Mouse (Mus musculus) C2C12 (cell line): Measurements from ENCODE around the gene Scap. TPM values are rescaled to one million over a fixed set of nuclear protein-coding genes. Genes with fewer than 3 reads are reported as not detected.

ENCODE experiments used
- H3K27me3 ChIP-seq: one replicate; pipeline ENCODE4 v1.6.1; 2011; ENCODE audit not compliant: control insufficient read depth, insufficient read depth, insufficient read length
- H3K36me3 ChIP-seq: one replicate; pipeline ENCODE4 v1.6.1; 2011; ENCODE audit not compliant: control insufficient read depth, insufficient read depth
- H3K4me3 ChIP-seq: one replicate; pipeline ENCODE4 v1.5.1; 2011; ENCODE audit warnings: mild to moderate bottlenecking, control low read depth; ENCODE audit not compliant: poor library complexity, insufficient read depth, severe bottlenecking
- H3K79me2 ChIP-seq: one replicate; pipeline ENCODE4 v1.6.1; 2011; ENCODE audit not compliant: control insufficient read depth, insufficient read depth
- H3K79me3 ChIP-seq: one replicate; pipeline ENCODE4 v1.6.1; 2011; ENCODE audit warnings: low read depth, control low read depth
- H3ac ChIP-seq: one replicate; pipeline ENCODE3; 2011; ENCODE audit warnings: low read depth; ENCODE audit not compliant: control insufficient read depth, insufficient read length
- CEBPB ChIP-seq: IDR thresholded peaks from one replicate; pipeline ENCODE4 v1.6.1; 2011; ENCODE audit warnings: low read depth, mild to moderate bottlenecking, control low read depth, moderate library complexity
- CTCF ChIP-seq: IDR thresholded peaks from one replicate; pipeline ENCODE4 v1.5.1; 2011; ENCODE audit not compliant: control insufficient read depth, insufficient read depth, insufficient read length
- FOSL1 ChIP-seq: IDR thresholded peaks from one replicate; pipeline ENCODE4 v1.8.0; 2011; ENCODE audit warnings: mild to moderate bottlenecking, low read length; ENCODE audit not compliant: poor library complexity, insufficient read depth, severe bottlenecking
- MAX ChIP-seq: IDR thresholded peaks from one replicate; pipeline ENCODE4 v1.6.1; 2011; ENCODE audit warnings: mild to moderate bottlenecking, control low read depth
- MYOD1 ChIP-seq: IDR thresholded peaks from one replicate; pipeline ENCODE4 v1.6.1; 2011; ENCODE audit warnings: low read depth; ENCODE audit not compliant: control insufficient read depth, insufficient read length
- MYOG ChIP-seq: IDR thresholded peaks from one replicate; pipeline ENCODE4 v1.6.1; 2011; ENCODE audit not compliant: control insufficient read depth, insufficient read length; ENCODE audit errors: extremely low read depth
- USF1 ChIP-seq: IDR thresholded peaks from one replicate; pipeline ENCODE4 v1.6.1; 2011; ENCODE audit warnings: low read depth, mild to moderate bottlenecking, control low read depth, moderate library complexity
- polyA plus RNA-seq: library from polyadenylated mRNA; unstranded; fragments of >200 nt; fragmentation: generic; extraction: Trizol; gene quantifications from one replicate; pipeline ENCODE4 v1.2.1, GENCODE M21; 2012; ENCODE audit warnings: missing spikeins

Gene Scap
- polyA plus RNA-seq, 1 experiment = 57.4 TPM

- no peaks in the 10 kb centered on the region for H3K27me3 ChIP-seq
- H3K4me3 ChIP-seq = no peak overlapping the region
- no peaks in the 10 kb centered on the region for H3K79me2 ChIP-seq
- TF ChIP-seq USF1 = no peak
- H3K79me3 ChIP-seq = no peaks in the 10 kb centered on the region
- H3ac ChIP-seq = no peak overlapping the region
- peaks cover 14% of the 10 kb centered on the region for H3K36me3 ChIP-seq
These were observed 17.7 kb upstream of the Scap start for GRCm38 (mm10) chr9:110315410-110315809.

GRCm38 (mm10) chr9:110315904-110316303 is 17.2 kb upstream of the Scap start:
- H3K79me2 ChIP-seq = no peaks in the 10 kb centered on the region
- TF ChIP-seq MYOD1 (no peak), CTCF (no peak), MAX (no peak), FOSL1 (no peak), CEBPB (no peak), USF1 (no peak), MYOG (no peak)
- no peaks in the 10 kb centered on the region for H3K27me3 ChIP-seq
- no peak overlapping the region for H3ac ChIP-seq
- no peak overlapping the region for H3K4me3 ChIP-seq
- H3K36me3 ChIP-seq = peaks cover 9% of the 10 kb centered on the region
- no peaks in the 10 kb centered on the region for H3K79me3 ChIP-seq

GRCm38 (mm10) chr9:110316503-110316902 is 16.6 kb upstream of the Scap start:
- H3K36me3 ChIP-seq = peaks cover 11% of the 10 kb centered on the region

GRCm38 (mm10) chr9:110320769-110321168 is 12.3 kb upstream of the Scap start:
- no peak overlapping the region for H3K4me3 ChIP-seq
- H3ac ChIP-seq = no peak overlapping the region
- H3K36me3 ChIP-seq = peaks cover 7% of the 10 kb centered on the region
- H3K79me3 ChIP-seq = no peaks in the 10 kb centered on the region
- no peaks in the 10 kb centered on the region for H3K27me3 ChIP-seq
- TF ChIP-seq MAX = no peak
- no peaks in the 10 kb centered on the region for H3K79me2 ChIP-seq

More at GRCm38 (mm10) chr9:110316503-110316902, 16.6 kb upstream of the Scap start:
- TF ChIP-seq CEBPB (no peak), MYOD1 (no peak), MAX (no peak), MYOG (no peak), USF1 (no peak), FOSL1 (no peak), CTCF (no peak)
- Histone ChIP-seq H3ac (no peak overlapping the region), H3K79me3 (no peaks in the 10 kb centered on the region), H3K27me3 (no peaks in the 10 kb centered on the region), H3K4me3 (no peak overlapping the region), H3K79me2 (no peaks in the 10 kb centered on the region)

GRCm38 (mm10) chr9:110322972-110323371 is 10.1 kb upstream of the Scap start:
- Histone ChIP-seq H3K36me3 (peaks cover 7% of the 10 kb centered on the region), H3K27me3 (no peaks in the 10 kb centered on the region), H3K79me3 (no peaks in the 10 kb centered on the region), H3K4me3 (no peak overlapping the region), H3K79me2 (no peaks in the 10 kb centered on the region), H3ac (no peak overlapping the region)
- no peak for TF ChIP-seq CTCF
- no peak for TF ChIP-seq MYOD1

- TF ChIP-seq USF1 (no peak), MYOD1 (no peak), MYOG (no peak), CTCF (no peak), MAX (no peak), FOSL1 (no peak), CEBPB (no peak)
- Histone ChIP-seq H3ac (no peak overlapping the region), H3K4me3 (no peak overlapping the region), H3K79me3 (no peaks in the 10 kb centered on the region), H3K79me2 (no peaks in the 10 kb centered on the region), H3K36me3 (peaks cover 7% of the 10 kb centered on the region), H3K27me3 (no peaks in the 10 kb centered on the region)
These were observed 8.9 kb upstream of the Scap start for GRCm38 (mm10) chr9:110324181-110324580.
